Mouse (Mus musculus): ENCODE measurements around the gene Mlc1.

DNA sequence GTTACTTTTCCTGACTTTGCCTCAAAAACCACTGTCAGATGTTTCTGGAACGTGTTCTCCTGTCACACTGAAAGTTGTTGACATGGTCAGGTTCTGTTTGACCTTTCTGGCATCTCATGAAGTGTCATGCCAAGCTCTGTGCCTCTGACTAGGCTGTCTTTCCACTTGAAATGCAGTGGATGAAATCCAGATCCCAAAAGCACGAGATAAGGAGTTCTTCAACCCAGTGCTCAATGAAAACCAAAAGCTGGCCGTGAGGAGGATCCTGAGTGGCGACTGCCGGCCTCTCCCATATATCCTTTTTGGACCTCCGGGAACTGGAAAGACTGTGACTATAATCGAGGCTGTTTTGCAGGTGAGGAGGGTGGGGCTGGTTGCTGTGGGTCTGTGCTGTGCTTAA lies 41.3 kb upstream of the Mlc1 start:
- TF ChIP-seq CTCF (IDR thresholded peaks at IDR 0.05; ENCODE audit: insufficient read depth, low read depth, low read length) (no peak), POLR2A (IDR thresholded peaks at IDR 0.05; ENCODE audit: insufficient read depth, low read depth, low read length) (no peak)

Measured in olfactory bulb, adult 2 months (tissue).